Mouse (Mus musculus) E14TG2a.4 (cell line): ENCODE data around the gene 4931414P19Rik.

ENCODE experiments used
- H3K27me3 ChIP-seq: 2 replicates; pipeline ENCODE4 v1.6.1; 2014; ENCODE audit warnings: low read length, control low read depth; ENCODE audit not compliant: insufficient read depth
- H3K36me3 ChIP-seq: 2 replicates; pipeline ENCODE4 v1.6.1; 2014; ENCODE audit warnings: low read length, control low read depth; ENCODE audit not compliant: insufficient read depth
- H3K4me1 ChIP-seq: replicated peaks from 2 replicates; pipeline ENCODE4 v1.6.1; 2014; ENCODE audit warnings: low read depth, low read length, control low read depth
- H3K4me3 ChIP-seq: replicated peaks from 2 replicates; pipeline ENCODE4 v1.5.1; 2014; ENCODE audit warnings: mild to moderate bottlenecking, low read length
- H3K9me3 ChIP-seq: 2 replicates; pipeline ENCODE4 v1.6.1; 2014; ENCODE audit warnings: low read length, control low read depth
- CTCF ChIP-seq: conservative IDR thresholded peaks from 2 replicates; pipeline ENCODE4 v1.5.1; 2014; ENCODE audit warnings: low read length
- NANOG ChIP-seq: IDR thresholded peaks from 2 replicates; pipeline ENCODE4 v1.6.1; 2014; ENCODE audit warnings: borderline replicate concordance, low read length, mixed read lengths
- POU5F1 ChIP-seq: IDR thresholded peaks from 2 replicates; pipeline ENCODE4 v1.6.1; 2014; ENCODE audit warnings: low read length, borderline replicate concordance

The 4931414P19Rik gene

GRCm38 (mm10) chr14:54574253-54574652, 31.5 kb downstream of the 4931414P19Rik start:
- Histone ChIP-seq H3K36me3 (peaks cover 61% of the 10 kb centered on the region), H3K4me3 (peak overlapping the region; percentile 97), H3K4me1 (peaks cover 69% of the 10 kb centered on the region), H3K27me3 (no peaks in the 10 kb centered on the region), H3K9me3 (no peaks in the 10 kb centered on the region)
- TF ChIP-seq NANOG: no peak
- no peak for TF ChIP-seq POU5F1
- no peak for TF ChIP-seq CTCF

GRCm38 (mm10) chr14:54572790-54573736, 32.7 kb downstream of the 4931414P19Rik start:
- Histone ChIP-seq H3K9me3 (no peaks in the 10 kb centered on the region), H3K36me3 (peaks cover 73% of the 10 kb centered on the region), H3K27me3 (no peaks in the 10 kb centered on the region), H3K4me3 (peak overlapping the region; percentile 97), H3K4me1 (peaks cover 69% of the 10 kb centered on the region)
- no peak for TF ChIP-seq NANOG
- no peak for TF ChIP-seq POU5F1
- no peak for TF ChIP-seq CTCF

- H3K4me1 ChIP-seq: peaks cover 71% of the 10 kb centered on the region
- no peaks in the 10 kb centered on the region for H3K27me3 ChIP-seq
- H3K9me3 ChIP-seq: no peaks in the 10 kb centered on the region
- H3K36me3 ChIP-seq: peaks cover 82% of the 10 kb centered on the region
- peak overlapping the region; percentile 97 for H3K4me3 ChIP-seq
- TF ChIP-seq POU5F1: no peak
- TF ChIP-seq NANOG: no peak
- no peak for TF ChIP-seq CTCF
Measured at GRCm38 (mm10) chr14:54572122-54572521, 33.7 kb downstream of the 4931414P19Rik start.

GRCm38 (mm10) chr14:54569451-54570392, 36.1 kb downstream of the 4931414P19Rik start:
- Histone ChIP-seq H3K9me3 (no peaks in the 10 kb centered on the region), H3K36me3 (peaks cover 85% of the 10 kb centered on the region), H3K4me1 (peaks cover 72% of the 10 kb centered on the region), H3K27me3 (no peaks in the 10 kb centered on the region), H3K4me3 (peak overlapping the region; percentile 52)
- no peak for TF ChIP-seq POU5F1

- Histone ChIP-seq H3K9me3 (no peaks in the 10 kb centered on the region), H3K36me3 (peaks cover 77% of the 10 kb centered on the region), H3K4me1 (peaks cover 65% of the 10 kb centered on the region), H3K4me3 (peak overlapping the region; percentile 52; the same call in 1 of the 2 replicates), H3K27me3 (no peaks in the 10 kb centered on the region)
- TF ChIP-seq POU5F1: no peak
- peak; percentile 79 for TF ChIP-seq CTCF
Measured at GRCm38 (mm10) chr14:54568694-54569414, 36.9 kb downstream of the 4931414P19Rik start.

- peaks cover 4% of the 10 kb centered on the region; the same call in 1 of the 2 replicates for H3K36me3 ChIP-seq
- 0 out of 2 replicates have a peak, but pooled peaks cover 3% of the 10 kb centered on the region for H3K4me1 ChIP-seq
- TF ChIP-seq CTCF: no peak
- no peak for TF ChIP-seq NANOG
- TF ChIP-seq POU5F1: no peak
- H3K27me3 ChIP-seq: peaks cover 2% of the 10 kb centered on the region; the same call in 1 of the 2 replicates
- H3K9me3 ChIP-seq: no peaks in the 10 kb centered on the region
- H3K4me3 ChIP-seq: no peak overlapping the region
Measured at GRCm38 (mm10) chr14:54560527-54561242, 45.1 kb downstream of the 4931414P19Rik start.

- TF ChIP-seq CTCF: no peak
- no peak for TF ChIP-seq POU5F1
- TF ChIP-seq NANOG: no peak
Measured at GRCm38 (mm10) chr14:54557330-54557729, 48.5 kb downstream of the 4931414P19Rik start.

More at GRCm38 (mm10) chr14:54557330-54557729, 48.5 kb downstream of the 4931414P19Rik start:
- peaks cover 9% of the 10 kb centered on the region for H3K36me3 ChIP-seq
- H3K9me3 ChIP-seq: peaks cover 16% of the 10 kb centered on the region
- H3K4me1 ChIP-seq: no peaks in the 10 kb centered on the region
- H3K4me3 ChIP-seq: no peak overlapping the region
- peaks cover 2% of the 10 kb centered on the region; the same call in 1 of the 2 replicates for H3K27me3 ChIP-seq
